In the genomic region with DNA sequence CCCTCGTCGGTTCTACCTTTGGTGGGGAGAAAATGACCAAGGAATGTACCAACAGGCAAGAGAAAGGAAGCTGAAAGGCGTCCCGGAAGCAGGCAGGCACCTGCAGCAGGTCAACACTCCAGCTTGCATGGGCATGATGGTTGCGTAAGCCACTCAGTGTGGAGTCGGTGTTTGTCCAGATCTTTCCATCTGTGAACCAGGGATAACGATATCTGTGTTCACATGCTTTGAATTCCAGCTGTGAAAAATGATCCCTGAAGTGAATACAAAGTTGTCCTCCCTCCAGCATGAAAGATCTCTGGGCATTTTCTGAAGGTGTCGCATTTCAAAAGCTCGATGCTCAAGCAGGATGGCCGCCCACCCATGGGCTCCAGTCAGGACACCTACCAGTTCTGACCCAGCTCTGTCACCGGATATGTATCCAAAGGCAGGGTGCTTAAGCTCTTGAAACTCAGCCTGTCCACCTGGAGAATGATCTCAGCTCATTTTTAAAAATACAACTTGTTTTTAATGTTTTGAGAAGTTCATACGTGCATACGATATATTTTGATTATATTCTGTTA, we compare ENCODE assay signal across 27 mouse cellular contexts. TPM values are rescaled to one million over a fixed set of nuclear protein-coding genes. Genes with fewer than 3 reads are reported as not detected.
A peak's percentile ranks its signal among the peaks of the same experiment; 100 is the strongest.
DNase-seq lines count a peak whose midpoint lies in the region; ATAC-seq lines count a peak whose summit lies in the region.
"Had no signal": no experiment of that assay in that cellular context is flagged by ENCODE, and none has a peak within 500 bp of the region (broad histone marks: within the 10 kb centered on the region; RNA-seq: fewer than 3 reads in every experiment).

No protein-coding gene starts in this region.

- no peaks in the 10 kb centered on the region for H3K36me3 ChIP-seq in kidney, embryonic 15.5 days
- H3K36me3 ChIP-seq: embryonic facial prominence, embryonic 13.5 days; heart, embryonic 12.5 days; hindbrain, embryonic 10.5 days; liver, embryonic 15.5 days; midbrain, embryonic 15.5 days; neural tube, embryonic 13.5 days had no signal

- H3K4me2 ChIP-seq in kidney, embryonic 15.5 days = 0 out of 2 replicates have a peak overlapping the region, but pooled peaks have one; percentile 4
- H3K4me2 ChIP-seq: embryonic facial prominence, embryonic 13.5 days; forebrain, embryonic 13.5 days; heart, embryonic 12.5 days; liver, embryonic 15.5 days; midbrain, embryonic 15.5 days; neural tube, embryonic 13.5 days had no signal

- WGBS in kidney, embryonic 15.5 days = 44% methylated on average over 13 of the region's 13 CpGs

- peak; percentile 70; the same call in 1 of the 2 replicates for ATAC-seq in kidney, embryonic 15.5 days (replicated peaks; ENCODE audit: low FRiP score)
- no peak for ATAC-seq in megakaryocyte-erythroid progenitor cell, adult 5-6 weeks (replicated peaks; ENCODE audit: low FRiP score, low TSS enrichment, poor library complexity, severe bottlenecking)
- ATAC-seq: forebrain, embryonic 13.5 days; midbrain, embryonic 15.5 days had no signal

- no peaks in the 10 kb centered on the region for H3K9me3 ChIP-seq in kidney, embryonic 15.5 days (replicated peaks)
- H3K9me3 ChIP-seq: embryonic facial prominence, embryonic 13.5 days; forebrain, embryonic 13.5 days; heart, embryonic 12.5 days; hindbrain, embryonic 10.5 days; liver, embryonic 15.5 days; midbrain, embryonic 15.5 days; neural tube, embryonic 13.5 days had no signal

- H3K27ac ChIP-seq in kidney, embryonic 15.5 days = 0 out of 2 replicates have a peak overlapping the region, but pooled peaks have one; percentile 32
- H3K27ac ChIP-seq: embryonic facial prominence, embryonic 13.5 days; forebrain, embryonic 13.5 days; hindbrain, embryonic 10.5 days; left cerebral cortex, adult 2 months; liver, embryonic 15.5 days; midbrain, embryonic 15.5 days; neural tube, embryonic 13.5 days had no signal

- no peak overlapping the region for H3K4me3 ChIP-seq in kidney, embryonic 15.5 days (replicated peaks)
- H3K4me3 ChIP-seq: embryonic facial prominence, embryonic 13.5 days; forebrain, embryonic 13.5 days; heart, embryonic 12.5 days; hindbrain, embryonic 10.5 days; left cerebral cortex, adult 2 months; liver, embryonic 15.5 days; midbrain, embryonic 15.5 days; neural tube, embryonic 13.5 days had no signal

- no peak for DNase-seq in kidney, adult 18-20 months
- DNase-seq in urinary bladder, postnatal 14 days (ENCODE audit: low spot score) = peak; percentile 39
- no peak for DNase-seq in urinary bladder, postnatal 25 days (ENCODE audit: low spot score)
- peak; percentile 24 for DNase-seq in embryo, embryonic 11 days
- peak; percentile 57 for DNase-seq in mesoderm, embryonic 11.5 days (ENCODE audit: low read depth, low spot score)
- no peak for DNase-seq in right cerebral cortex, adult 18-20 months
- DNase-seq: adrenal gland, postnatal 25 days; B cell, adult 2 months; cerebellum, adult 8-10 months; cerebellum, postnatal 36 days; heart, postnatal 10 days; kidney, adult 2 months; liver; lung, postnatal 10 days; thymus, adult 2 months; thymus, postnatal 4 days had no signal

- H3K4me1 ChIP-seq in kidney, embryonic 15.5 days = peaks cover 15% of the 10 kb centered on the region
- H3K4me1 ChIP-seq: embryonic facial prominence, embryonic 13.5 days; liver, embryonic 15.5 days; midbrain, embryonic 15.5 days; neural tube, embryonic 13.5 days had no signal

- H3K27me3 ChIP-seq in kidney, embryonic 15.5 days = no peaks in the 10 kb centered on the region
- H3K27me3 ChIP-seq: embryonic facial prominence, embryonic 13.5 days; forebrain, embryonic 13.5 days; heart, embryonic 12.5 days; liver, embryonic 15.5 days; midbrain, embryonic 15.5 days; neural tube, embryonic 13.5 days had no signal

- H3K9ac ChIP-seq in kidney, embryonic 15.5 days = no peak overlapping the region
- H3K9ac ChIP-seq: embryonic facial prominence, embryonic 13.5 days; forebrain, embryonic 13.5 days; heart, embryonic 12.5 days; liver, embryonic 15.5 days; midbrain, embryonic 15.5 days; neural tube, embryonic 13.5 days had no signal

RNA-seq across cellular contexts. Expression of gene Fez2, which starts 31.8 kb away (rescaled TPM):
- polyA plus RNA-seq in kidney, embryonic 15.5 days (2015; fragmentation: Nextera tagmentation; extraction: Ambion mirVana) = 39.8 and 40.2 TPM in 2 replicates
- total RNA-seq in megakaryocyte-erythroid progenitor cell, adult 5-6 weeks (2014; fragmentation: Nextera tagmentation) = 7.3 and 8.8 TPM in 2 replicates
- total RNA-seq in megakaryocyte-erythroid progenitor cell, adult 5-6 weeks (2017) = 14.7 and 17.6 TPM in 2 replicates

RNA-seq across cellular contexts. Expression of gene Vit, which starts 58.1 kb away (rescaled TPM):
- polyA plus RNA-seq in kidney, embryonic 15.5 days (2015; fragmentation: Nextera tagmentation; extraction: Ambion mirVana) = 0.79 and 0.93 TPM in 2 replicates
- 0.82 TPM in 1 of 2 replicates, not detected in the other for total RNA-seq in megakaryocyte-erythroid progenitor cell, adult 5-6 weeks (2014; fragmentation: Nextera tagmentation)
- total RNA-seq in megakaryocyte-erythroid progenitor cell, adult 5-6 weeks (2017) = 0.04 and 0.56 TPM in 2 replicates
- total RNA-seq: megakaryocyte, adult 5-6 weeks had no signal

Comparison
In these comparisons a context has a peak if more than half of its experiments do, and no peak if none do; other contexts are left out.
1. DNase-seq: peak in urinary bladder, postnatal 14 days (single experiment), embryo, embryonic 11 days (single experiment) and mesoderm, embryonic 11.5 days (single experiment); none in kidney, adult 18-20 months (single experiment), urinary bladder, postnatal 25 days (single experiment) and right cerebral cortex, adult 18-20 months (single experiment).